Mouse (Mus musculus): ENCODE measurements around the gene Pten.

GRCm38 (mm10) chr19:32753386-32753785 lies 3.9 kb upstream of the Pten start:
- TF ChIP-seq CTCF (conservative IDR thresholded peaks at IDR 0.05; ENCODE audit: low read length) (no peak), NANOG (IDR thresholded peaks at IDR 0.05; ENCODE audit: borderline replicate concordance, low read length) (no peak), POU5F1 (IDR thresholded peaks at IDR 0.05; ENCODE audit: borderline replicate concordance, low read length) (no peak)

Data from E14TG2a.4 (cell line).